Mouse (Mus musculus): Measurements from ENCODE around the gene Mblac1. TPM values are rescaled to one million over a fixed set of nuclear protein-coding genes. Genes with fewer than 3 reads are reported as not detected.

The Mblac1 gene
- total RNA-seq, 2 experiments from 2014 or later: 7.8 to 9.3 TPM

DNA sequence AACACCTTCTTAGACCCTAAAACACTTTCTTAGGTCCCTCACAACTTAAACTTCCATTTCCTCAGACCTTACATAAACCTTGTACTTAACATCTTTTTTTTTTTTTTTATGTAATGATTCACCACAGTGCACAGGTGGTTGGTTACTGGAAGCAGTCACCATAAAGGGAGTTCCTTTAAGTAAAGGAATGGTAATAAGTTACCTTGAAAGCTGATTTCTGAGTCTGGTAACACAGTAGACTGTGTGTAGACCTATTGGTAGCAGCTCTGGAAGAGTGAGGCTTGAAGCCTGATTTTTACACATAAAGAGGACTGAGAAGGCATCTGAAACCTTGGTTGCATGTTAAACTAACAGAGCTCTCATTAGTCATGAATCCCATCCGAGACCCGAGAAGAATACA lies 25.8 kb downstream of the Mblac1 start:
- no peak for TF ChIP-seq CTCF (IDR thresholded peaks at IDR 0.05)
- Histone ChIP-seq H3K4me3 (no peak overlapping the region), H3K27ac (no peak overlapping the region)
- intact Hi-C loops (cut with DNase I): loop anchor here (5.0 kb wide), 2 partner anchors 62 to 82 kb away; partner anchors contain the start of genes Gpc2 and Stag3
- DNase-seq (ENCODE audit: extremely low spot score in 1 of 2, low spot score in 2 of 2): no peak

DNA sequence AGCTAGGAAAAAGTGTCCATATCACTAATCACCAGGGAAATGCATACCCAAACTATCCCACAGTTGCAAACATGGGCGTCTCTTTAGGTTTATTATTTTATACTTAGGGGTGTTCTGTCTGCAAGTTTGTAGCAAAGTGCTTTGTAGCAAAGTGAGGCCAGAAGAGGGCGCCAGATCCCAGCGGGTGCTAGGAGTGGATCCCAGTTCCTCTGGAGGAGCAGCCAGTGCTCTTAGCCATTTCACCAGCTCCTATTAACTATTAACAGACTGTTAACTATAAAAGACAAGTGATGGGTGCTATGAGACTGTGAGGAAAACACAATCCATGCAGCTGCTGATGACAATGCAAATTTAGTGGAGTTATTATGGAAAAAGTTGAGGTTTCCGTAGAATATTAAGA lies 28.0 kb downstream of the Mblac1 start:
- peak; percentile 76 to 89 for DNase-seq (ENCODE audit: extremely low spot score in 1 of 2, low spot score in 2 of 2)
- no peak overlapping the region for H3K4me3 ChIP-seq
- intact Hi-C loops (cut with DNase I): loop anchor here (5.0 kb wide), 2 partner anchors 60 to 80 kb away; partner anchors contain the start of genes Gpc2 and Stag3
- no peak overlapping the region for H3K27ac ChIP-seq
- TF ChIP-seq CTCF (IDR thresholded peaks at IDR 0.05): peak; percentile 99

DNA sequence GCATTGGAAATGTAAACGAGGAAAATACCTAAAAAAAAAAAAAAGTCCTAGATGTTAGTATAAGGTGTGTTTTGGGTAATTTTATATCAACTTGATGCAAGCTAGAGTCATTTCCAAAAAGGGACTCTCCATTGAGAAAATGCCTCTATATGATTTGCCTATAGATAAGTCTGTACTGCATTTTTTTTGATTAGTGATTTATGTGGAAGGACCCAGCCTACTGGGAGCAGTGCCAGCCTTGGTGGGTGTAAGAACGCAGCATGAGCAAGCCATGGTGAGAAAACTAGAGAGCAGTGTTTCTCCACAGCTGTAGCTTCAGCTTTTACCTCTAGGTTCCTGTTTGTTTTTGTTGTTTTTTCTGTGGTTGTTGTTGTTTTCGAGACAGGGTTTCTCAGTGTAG lies 29.2 kb downstream of the Mblac1 start:
- DNase-seq (ENCODE audit: extremely low spot score in 1 of 2, low spot score in 2 of 2): no peak
- Histone ChIP-seq H3K4me3 (no peak overlapping the region), H3K27ac (no peak overlapping the region)
- intact Hi-C loops (cut with DNase I): loop anchor here (5.0 kb wide), 2 partner anchors 59 to 79 kb away; partner anchors contain the start of genes Gpc2 and Stag3
- no peak for TF ChIP-seq CTCF (IDR thresholded peaks at IDR 0.05)

DNA sequence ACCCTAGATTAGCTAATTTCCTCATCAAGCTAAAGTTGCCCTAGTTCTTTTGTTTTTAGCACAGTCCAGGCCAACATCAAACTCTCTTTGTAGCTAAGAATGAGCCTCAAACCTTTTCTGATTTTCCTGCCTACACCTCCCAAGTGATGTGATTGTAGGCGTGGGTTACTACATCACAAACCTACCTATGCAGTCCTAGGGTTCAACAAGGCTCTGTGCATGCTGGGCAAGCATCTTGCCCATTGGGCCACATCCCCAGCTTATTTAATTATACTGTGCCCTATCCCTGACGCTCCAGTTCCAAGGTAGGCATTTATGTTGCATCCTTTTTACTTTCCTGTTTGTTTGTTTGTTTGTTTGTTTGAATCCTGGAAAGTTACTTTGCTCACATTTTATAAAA lies 31.6 kb downstream of the Mblac1 start, which contains the start of gene Nxpe5:
TSS of gene Nxpe5 (plus strand) at position 199 of the 400 bp plus-strand sequence.
- intact Hi-C loops (cut with DNase I): no loop called here
- DNase-seq (ENCODE audit: extremely low spot score in 1 of 2, low spot score in 2 of 2): no peak
- no peak within 1 kb of the TSS for H3K27ac ChIP-seq
- H3K4me3 ChIP-seq: no peak within 1 kb of the TSS
- no peak for TF ChIP-seq CTCF (IDR thresholded peaks at IDR 0.05)

DNA sequence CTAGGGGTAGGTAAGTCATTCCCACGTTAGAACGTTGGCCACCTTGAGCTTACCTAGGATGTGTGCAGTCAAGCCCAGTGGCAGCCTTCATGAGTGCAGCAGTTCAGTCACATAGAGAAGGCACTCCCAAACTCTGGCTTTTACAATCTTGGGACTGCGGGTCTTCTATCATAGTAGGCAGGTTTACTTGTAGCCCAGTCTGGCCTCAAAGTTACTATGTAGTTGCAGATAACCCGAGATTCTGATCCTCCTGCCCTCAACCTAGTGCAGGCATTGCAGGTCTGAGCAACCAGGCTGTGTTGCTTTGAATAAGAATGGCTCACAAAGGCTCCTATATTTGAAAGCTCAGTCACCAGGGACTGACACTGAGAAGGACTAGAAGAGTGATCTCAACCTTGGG lies 32.4 kb downstream of the Mblac1 start:
- H3K4me3 ChIP-seq: no peak overlapping the region
- no peak for TF ChIP-seq CTCF (IDR thresholded peaks at IDR 0.05)
- intact Hi-C loops (cut with DNase I): no loop called here

DNA sequence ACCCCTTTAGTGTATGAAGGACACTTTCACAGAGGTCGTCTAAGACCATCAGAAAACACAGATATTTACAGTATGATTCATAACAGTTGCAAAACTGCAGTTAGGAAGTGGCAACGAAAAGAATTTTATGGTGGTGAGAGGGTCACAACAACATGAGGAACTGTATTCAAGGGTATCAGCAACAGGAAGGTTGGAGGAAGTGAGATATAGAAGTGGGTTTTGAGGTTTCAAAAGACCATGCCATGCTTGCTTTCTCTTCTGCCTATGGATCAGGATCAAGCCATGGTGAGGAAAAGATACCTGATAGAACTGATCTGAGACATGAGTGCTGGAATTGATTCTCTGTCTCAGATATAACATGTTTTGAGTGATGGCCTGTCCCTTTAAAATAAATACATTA lies 33.3 kb downstream of the Mblac1 start:
- no peak for DNase-seq (ENCODE audit: extremely low spot score in 1 of 2, low spot score in 2 of 2)
- no peak overlapping the region for H3K27ac ChIP-seq
- TF ChIP-seq CTCF (IDR thresholded peaks at IDR 0.05): no peak
- intact Hi-C loops (cut with DNase I): no loop called here
- H3K4me3 ChIP-seq: no peak overlapping the region

More for the DNA sequence above, 32.4 kb downstream of the Mblac1 start:
- H3K27ac ChIP-seq: no peak overlapping the region
- no peak for DNase-seq (ENCODE audit: extremely low spot score in 1 of 2, low spot score in 2 of 2)

DNA sequence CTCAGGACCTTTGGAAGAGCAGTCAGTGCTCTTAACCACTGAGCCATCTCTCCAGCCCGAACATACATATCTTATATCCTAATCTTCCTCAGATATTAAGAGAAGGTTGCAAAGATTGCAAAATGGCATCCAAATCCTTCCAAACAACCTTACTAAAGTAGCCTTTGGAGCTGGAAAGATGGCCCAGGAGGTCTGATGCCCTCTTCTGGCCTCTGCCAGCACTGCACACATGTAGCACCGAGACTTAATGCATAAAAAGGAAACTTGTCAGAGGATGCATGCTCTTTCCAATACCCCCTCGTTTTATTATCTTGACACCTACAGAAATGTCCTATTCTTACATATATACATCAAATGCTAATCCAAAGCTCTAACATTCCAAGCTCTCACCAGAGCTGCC lies 33.9 kb downstream of the Mblac1 start:
- no peak overlapping the region for H3K4me3 ChIP-seq
- no peak for DNase-seq (ENCODE audit: extremely low spot score in 1 of 2, low spot score in 2 of 2)
- no peak overlapping the region for H3K27ac ChIP-seq
- peak; percentile 56 for TF ChIP-seq CTCF (IDR thresholded peaks at IDR 0.05)
- intact Hi-C loops (cut with DNase I): no loop called here

DNA sequence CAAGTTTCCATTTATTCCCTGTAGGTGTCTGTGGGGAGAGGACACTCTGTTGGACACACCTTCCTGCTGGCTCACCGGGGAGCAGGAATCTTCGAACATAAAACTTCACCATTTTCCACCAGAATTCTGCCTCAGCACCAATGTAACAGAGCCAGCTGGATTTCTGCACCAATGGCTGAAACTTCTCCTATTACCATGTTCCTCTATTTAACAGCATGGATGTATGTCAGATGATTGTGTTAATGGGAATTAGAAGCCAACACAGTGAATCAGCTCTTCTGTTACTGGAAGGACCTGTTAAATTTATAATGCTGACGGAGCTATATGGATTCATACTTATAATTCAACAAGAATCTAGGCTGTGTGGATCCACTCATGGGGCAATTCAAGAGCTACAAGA lies 35.4 kb downstream of the Mblac1 start:
- DNase-seq (ENCODE audit: extremely low spot score in 1 of 2, low spot score in 2 of 2): no peak
- intact Hi-C loops (cut with DNase I): no loop called here
- Histone ChIP-seq H3K27ac (no peak overlapping the region), H3K4me3 (no peak overlapping the region)
- no peak for TF ChIP-seq CTCF (IDR thresholded peaks at IDR 0.05)

DNA sequence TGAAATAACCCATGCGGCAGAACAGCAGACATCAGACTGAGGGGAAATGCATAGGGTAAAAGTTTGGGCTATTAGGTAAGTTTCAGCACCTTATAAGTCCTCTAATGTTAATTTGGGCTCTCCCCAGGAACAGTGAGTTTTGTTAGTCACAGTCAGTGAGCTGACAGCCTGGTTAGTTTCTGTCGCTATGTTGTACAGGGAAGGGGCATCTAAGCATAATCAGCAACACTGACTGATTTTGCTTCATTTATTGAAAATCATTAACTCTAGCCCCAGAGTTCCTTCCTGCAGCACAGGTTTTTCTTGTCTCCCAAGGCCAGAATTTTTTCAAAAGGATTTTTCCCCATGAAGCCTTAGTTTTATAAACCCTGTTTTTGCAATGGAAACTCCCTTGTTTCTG lies 39.7 kb downstream of the Mblac1 start:
- intact Hi-C loops (cut with DNase I): no loop called here
- Histone ChIP-seq H3K4me3 (no peak overlapping the region), H3K27ac (no peak overlapping the region)
- TF ChIP-seq CTCF (IDR thresholded peaks at IDR 0.05): no peak
- DNase-seq (ENCODE audit: extremely low spot score in 1 of 2, low spot score in 2 of 2): no peak

DNA sequence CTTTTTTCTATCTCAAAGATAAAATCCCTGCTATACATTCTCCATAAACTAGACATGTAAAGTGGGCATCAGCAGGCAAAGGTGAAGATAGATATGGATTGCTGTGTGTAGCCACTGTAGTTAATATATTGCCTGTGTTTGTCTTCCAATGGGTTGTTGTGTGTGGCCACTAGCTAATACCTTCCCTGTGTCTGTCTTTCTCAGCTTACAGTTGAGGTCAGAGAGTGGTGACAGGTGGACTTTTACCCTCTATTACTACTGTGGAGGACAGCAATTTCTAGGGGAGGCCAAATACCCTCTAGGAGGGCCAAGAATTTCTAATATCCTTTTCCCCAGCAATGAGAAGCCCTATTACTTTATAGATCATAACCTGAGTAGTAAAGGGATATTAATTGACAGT lies 40.1 kb downstream of the Mblac1 start:
- intact Hi-C loops (cut with DNase I): no loop called here
- Histone ChIP-seq H3K4me3 (no peak overlapping the region), H3K27ac (no peak overlapping the region)
- TF ChIP-seq CTCF (IDR thresholded peaks at IDR 0.05): no peak
- DNase-seq (ENCODE audit: extremely low spot score in 1 of 2, low spot score in 2 of 2): no peak

DNA sequence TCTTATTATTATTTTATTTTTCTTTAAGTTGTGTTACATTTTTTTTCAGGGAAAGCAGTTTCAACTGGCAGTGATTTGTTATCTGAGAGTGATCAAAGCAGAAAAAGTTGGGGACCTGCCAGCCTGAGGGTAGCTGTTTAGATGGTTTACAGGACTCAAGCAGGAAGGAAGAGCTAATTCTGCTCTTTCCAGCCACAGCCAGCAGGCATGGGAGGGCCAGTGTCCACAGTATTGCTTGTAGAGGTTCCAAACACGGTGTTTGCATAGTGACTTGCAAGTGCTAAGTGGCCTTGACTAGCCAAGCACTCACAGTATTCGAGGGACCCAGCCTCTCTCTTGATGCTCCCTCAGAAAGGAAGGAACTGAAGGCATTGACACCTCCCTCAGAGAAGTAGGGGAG lies 47.4 kb downstream of the Mblac1 start:
- DNase-seq (ENCODE audit: extremely low spot score in 1 of 2, low spot score in 2 of 2): no peak
- TF ChIP-seq CTCF (IDR thresholded peaks at IDR 0.05): no peak
- Histone ChIP-seq H3K27ac (no peak overlapping the region), H3K4me3 (no peak overlapping the region)
- intact Hi-C loops (cut with DNase I): no loop called here

Small RNA genes within 50 kb of the gene (microRNA-seq; reads per million reads assigned to microRNA genes)
- gene Mir106b: 292 to 308 reads per million in 2 experiments
- gene Mir25: 38.0 to 38.7 reads per million in 2 experiments
- 1,284 to 1,394 reads per million in 2 experiments for gene Mir93

Other genes starting within 250 kb of the Mblac1 start
- gene Gjc3, start 231.2 kb upstream of the Mblac1 start, total RNA-seq (2021): 10 to 100 TPM; 17.1 to 17.6 TPM
- not detected for gene Azgp1, start 212.8 kb upstream of the Mblac1 start, total RNA-seq (2021)
- not detected for gene Smok3a, start 173.1 kb upstream of the Mblac1 start, total RNA-seq (2021)
- gene Smok3b, start 172.9 kb upstream of the Mblac1 start, total RNA-seq (2021): not detected
- gene Smok3c, start 141.1 kb upstream of the Mblac1 start, total RNA-seq (2021): not detected
- gene Zkscan1, start 109.2 kb upstream of the Mblac1 start, total RNA-seq (2021): 10 to 100 TPM; 39.1 to 42.2 TPM
- gene Zscan21, start 77.4 kb upstream of the Mblac1 start, total RNA-seq (2021): 10 to 100 TPM; 14.7 to 16.5 TPM
- gene Zfp113, start 38.6 kb upstream of the Mblac1 start, total RNA-seq (2021): 10 to 100 TPM; 10.7 to 13.4 TPM
- 100 to 1,000 TPM; 125 to 136 TPM for gene Cops6, start 33.2 kb upstream of the Mblac1 start, total RNA-seq (2021)
- gene Ap4m1, start 22.3 kb upstream of the Mblac1 start, total RNA-seq (2021): 10 to 100 TPM; 24.5 to 28.5 TPM
- 10 to 100 TPM; 16.0 to 18.9 TPM for gene Mcm7, start 21.9 kb upstream of the Mblac1 start, total RNA-seq (2021)
- 10 to 100 TPM; 43.8 to 45.2 TPM for gene Taf6, start 6.9 kb upstream of the Mblac1 start, total RNA-seq (2021)
- 10 to 100 TPM; 13.5 to 17.1 TPM for gene Cnpy4, start 6.8 kb upstream of the Mblac1 start, total RNA-seq (2021)
- gene Nxpe5, start 31.6 kb downstream of the Mblac1 start, total RNA-seq (2021): under 1 TPM in 1 of 2 experiments, not detected in 1; 0.14 TPM
- gene Lamtor4, start 61.2 kb downstream of the Mblac1 start, total RNA-seq (2021): 10 to 100 TPM; 47.7 to 49.6 TPM
- 10 to 100 TPM; 64.2 to 67.8 TPM for gene BC037034, start 69.7 kb downstream of the Mblac1 start, total RNA-seq (2021)
- gene Gal3st4, start 78.5 kb downstream of the Mblac1 start, total RNA-seq (2021): 1 to 10 TPM; 3.2 to 3.3 TPM
- gene Gm43720, start 85.6 kb downstream of the Mblac1 start, total RNA-seq (2021): under 1 TPM in 1 of 2 experiments, not detected in 1; 0.09 TPM
- gene Gpc2, start 85.7 kb downstream of the Mblac1 start, total RNA-seq (2021): 1 to 10 TPM in 1 of 2 experiments, under 1 TPM in 1; 0.61 to 1.9 TPM
- gene Stag3, start 85.9 kb downstream of the Mblac1 start, total RNA-seq (2021): under 1 TPM; 0.65 to 0.68 TPM
- not detected for gene Pvrig, start 147.6 kb downstream of the Mblac1 start, total RNA-seq (2021)
- 10 to 100 TPM; 17.7 to 23.5 TPM for gene Zfp157, start 247.2 kb downstream of the Mblac1 start, total RNA-seq (2021)